Mouse (Mus musculus): ENCODE data around the gene Cyp24a1. TPM values are rescaled to one million over a fixed set of nuclear protein-coding genes. Genes with fewer than 3 reads are reported as not detected.

Gene Cyp24a1
- polyA plus RNA-seq, 1 experiment from 2014 or later, result not detected

GRCm38 (mm10) chr2:170534803-170535174 is 37.8 kb upstream of the Cyp24a1 start:
- WGBS, result 95% methylated on average over 11 of the region's 11 CpGs
- Histone ChIP-seq H3K9me3 (ENCODE audit: control insufficient read depth) (no peaks in the 10 kb centered on the region), H3K4me3 (ENCODE audit: low read depth, low read length) (no peak overlapping the region), H3K27ac (ENCODE audit: low read depth, low read length) (no peak overlapping the region), H3K4me1 (replicated peaks; ENCODE audit: control insufficient read depth, insufficient read depth, low read length) (no peaks in the 10 kb centered on the region), H3K36me3 (ENCODE audit: control insufficient read depth, insufficient read depth) (no peaks in the 10 kb centered on the region), H3K27me3 (replicated peaks; ENCODE audit: control insufficient read depth, insufficient read depth, low read length) (no peaks in the 10 kb centered on the region), H3K9ac (ENCODE audit: low read depth, low read length) (no peak overlapping the region), H3K4me2 (replicated peaks; ENCODE audit: low read depth) (no peak overlapping the region)
- ATAC-seq, result no peak
- TF ChIP-seq CTCF (IDR thresholded peaks at IDR 0.05; ENCODE audit: low read depth), result no peak

DNA sequence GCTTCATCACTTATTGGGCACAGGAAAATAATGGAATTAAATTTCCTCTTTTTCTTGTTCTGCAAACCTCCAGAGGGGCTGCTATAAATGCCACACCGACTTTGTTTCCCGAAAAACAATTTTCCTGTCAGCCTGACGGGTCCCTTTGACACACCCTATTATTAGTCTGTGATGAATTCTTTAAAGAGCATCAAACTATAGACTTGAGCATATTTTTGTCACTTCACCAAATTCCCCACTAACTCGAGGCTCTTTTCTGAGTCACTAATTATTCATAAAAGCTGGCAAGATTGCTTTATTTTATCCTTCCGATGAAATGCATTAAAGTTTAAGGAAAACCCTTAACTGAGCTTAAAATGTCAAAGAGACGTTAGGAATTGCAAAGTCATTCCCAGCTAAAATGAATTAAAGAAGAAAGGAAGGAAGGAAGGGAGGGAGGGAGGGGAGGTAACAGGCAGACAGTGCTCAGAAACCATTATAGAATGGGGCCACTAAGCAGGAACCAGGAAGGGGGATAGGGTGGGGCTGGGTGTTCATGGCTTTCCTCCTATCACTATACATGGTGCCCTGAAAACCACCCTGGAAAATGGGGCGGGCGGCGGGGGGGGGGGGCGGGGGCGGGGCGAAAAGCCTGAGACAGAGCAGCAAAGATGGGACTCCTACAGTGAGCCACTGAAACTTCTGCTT is 37.3 kb upstream of the Cyp24a1 start:
- H3K9ac ChIP-seq (ENCODE audit: low read depth, low read length), result no peak overlapping the region
- no peaks in the 10 kb centered on the region for H3K9me3 ChIP-seq (ENCODE audit: control insufficient read depth)
- TF ChIP-seq CTCF (IDR thresholded peaks at IDR 0.05; ENCODE audit: low read depth), result no peak
- ATAC-seq, result no peak
- H3K4me3 ChIP-seq (ENCODE audit: low read depth, low read length), result no peak overlapping the region
- no peak overlapping the region for H3K4me2 ChIP-seq (replicated peaks; ENCODE audit: low read depth)
- no peaks in the 10 kb centered on the region for H3K36me3 ChIP-seq (ENCODE audit: control insufficient read depth, insufficient read depth)
- H3K27ac ChIP-seq (ENCODE audit: low read depth, low read length), result no peak overlapping the region
- 58% methylated on average over 12 of the region's 12 CpGs for WGBS
- H3K27me3 ChIP-seq (replicated peaks; ENCODE audit: control insufficient read depth, insufficient read depth, low read length), result no peaks in the 10 kb centered on the region
- H3K4me1 ChIP-seq (replicated peaks; ENCODE audit: control insufficient read depth, insufficient read depth, low read length), result no peaks in the 10 kb centered on the region

- no peak overlapping the region for H3K9ac ChIP-seq (ENCODE audit: low read depth, low read length)
- no peaks in the 10 kb centered on the region for H3K27me3 ChIP-seq (replicated peaks; ENCODE audit: control insufficient read depth, insufficient read depth, low read length)
- TF ChIP-seq CTCF (IDR thresholded peaks at IDR 0.05; ENCODE audit: low read depth), result no peak
- no peaks in the 10 kb centered on the region for H3K36me3 ChIP-seq (ENCODE audit: control insufficient read depth, insufficient read depth)
- no peaks in the 10 kb centered on the region for H3K9me3 ChIP-seq (ENCODE audit: control insufficient read depth)
- H3K4me3 ChIP-seq (ENCODE audit: low read depth, low read length), result no peak overlapping the region
- no peak for ATAC-seq
- WGBS, result 80% methylated on average over 3 of the region's 3 CpGs
- no peak overlapping the region for H3K27ac ChIP-seq (ENCODE audit: low read depth, low read length)
- H3K4me2 ChIP-seq (replicated peaks; ENCODE audit: low read depth), result no peak overlapping the region
- no peaks in the 10 kb centered on the region for H3K4me1 ChIP-seq (replicated peaks; ENCODE audit: control insufficient read depth, insufficient read depth, low read length)
These were observed 33.3 kb upstream of the Cyp24a1 start for GRCm38 (mm10) chr2:170530256-170530655.

GRCm38 (mm10) chr2:170529766-170530165 is 32.8 kb upstream of the Cyp24a1 start:
- TF ChIP-seq CTCF (IDR thresholded peaks at IDR 0.05; ENCODE audit: low read depth), result no peak
- Histone ChIP-seq H3K36me3 (ENCODE audit: control insufficient read depth, insufficient read depth) (no peaks in the 10 kb centered on the region), H3K4me2 (replicated peaks; ENCODE audit: low read depth) (no peak overlapping the region), H3K9me3 (ENCODE audit: control insufficient read depth) (no peaks in the 10 kb centered on the region), H3K4me1 (replicated peaks; ENCODE audit: control insufficient read depth, insufficient read depth, low read length) (no peaks in the 10 kb centered on the region), H3K27ac (ENCODE audit: low read depth, low read length) (no peak overlapping the region), H3K4me3 (ENCODE audit: low read depth, low read length) (no peak overlapping the region), H3K9ac (ENCODE audit: low read depth, low read length) (no peak overlapping the region), H3K27me3 (replicated peaks; ENCODE audit: control insufficient read depth, insufficient read depth, low read length) (no peaks in the 10 kb centered on the region)
- WGBS, result 89% methylated on average over 7 of the region's 7 CpGs
- no peak for ATAC-seq

DNA sequence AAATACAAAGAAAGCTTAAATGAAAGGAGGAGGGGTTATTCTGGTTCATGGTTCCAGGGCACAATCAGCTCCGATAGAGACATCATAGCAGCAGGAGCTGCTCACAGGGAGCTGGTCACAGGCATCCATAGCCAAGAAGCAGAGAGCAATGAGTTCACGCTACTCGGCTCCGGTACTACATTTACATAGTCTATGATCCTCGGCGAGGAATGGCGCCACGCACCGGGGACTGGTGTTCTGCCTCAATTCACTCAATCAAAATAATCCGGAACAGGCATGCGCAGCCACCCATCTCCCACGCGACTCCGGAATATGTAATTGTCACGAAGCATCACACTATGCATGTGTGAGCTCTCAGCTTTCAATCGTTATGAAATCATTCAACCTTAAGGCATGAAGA is 31.1 kb upstream of the Cyp24a1 start:
- Histone ChIP-seq H3K4me3 (ENCODE audit: low read depth, low read length) (no peak overlapping the region), H3K9me3 (ENCODE audit: control insufficient read depth) (no peaks in the 10 kb centered on the region), H3K36me3 (ENCODE audit: control insufficient read depth, insufficient read depth) (no peaks in the 10 kb centered on the region), H3K27ac (ENCODE audit: low read depth, low read length) (no peak overlapping the region), H3K4me1 (replicated peaks; ENCODE audit: control insufficient read depth, insufficient read depth, low read length) (no peaks in the 10 kb centered on the region), H3K27me3 (replicated peaks; ENCODE audit: control insufficient read depth, insufficient read depth, low read length) (no peaks in the 10 kb centered on the region), H3K9ac (ENCODE audit: low read depth, low read length) (no peak overlapping the region), H3K4me2 (replicated peaks; ENCODE audit: low read depth) (no peak overlapping the region)
- WGBS, result 94% methylated on average over 16 of the region's 16 CpGs
- no peak for ATAC-seq
- TF ChIP-seq CTCF (IDR thresholded peaks at IDR 0.05; ENCODE audit: low read depth), result no peak

DNA sequence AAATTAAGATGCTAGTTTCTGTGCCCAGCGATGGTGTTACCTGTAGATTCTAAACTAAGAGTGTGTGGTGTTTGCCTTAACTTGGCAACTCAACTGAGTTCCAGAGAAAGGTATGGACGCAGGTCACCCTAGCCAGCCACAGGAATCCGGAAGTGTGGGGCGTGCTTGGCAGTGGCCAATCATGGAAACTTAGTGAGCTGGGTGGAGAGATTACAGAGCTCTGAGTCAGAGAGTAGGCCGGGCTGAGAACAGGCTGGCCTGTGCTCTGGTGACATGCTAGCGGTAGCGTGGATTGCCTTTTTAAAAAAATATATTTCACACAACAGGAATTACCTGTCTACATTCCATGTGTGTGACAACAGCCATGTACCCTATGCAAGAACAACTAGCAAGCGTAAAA is 29.6 kb upstream of the Cyp24a1 start:
- H3K4me2 ChIP-seq (replicated peaks; ENCODE audit: low read depth), result no peak overlapping the region
- H3K27me3 ChIP-seq (replicated peaks; ENCODE audit: control insufficient read depth, insufficient read depth, low read length), result no peaks in the 10 kb centered on the region
- TF ChIP-seq CTCF (IDR thresholded peaks at IDR 0.05; ENCODE audit: low read depth), result no peak
- H3K27ac ChIP-seq (ENCODE audit: low read depth, low read length), result no peak overlapping the region
- no peak overlapping the region for H3K9ac ChIP-seq (ENCODE audit: low read depth, low read length)
- no peaks in the 10 kb centered on the region for H3K9me3 ChIP-seq (ENCODE audit: control insufficient read depth)
- no peaks in the 10 kb centered on the region for H3K4me1 ChIP-seq (replicated peaks; ENCODE audit: control insufficient read depth, insufficient read depth, low read length)
- H3K4me3 ChIP-seq (ENCODE audit: low read depth, low read length), result no peak overlapping the region
- no peaks in the 10 kb centered on the region for H3K36me3 ChIP-seq (ENCODE audit: control insufficient read depth, insufficient read depth)
- no peak for ATAC-seq
- 76% methylated on average over 8 of the region's 8 CpGs for WGBS
